Mouse (Mus musculus) cerebellum, adult 11-12 months (tissue): ENCODE data around the gene Pxmp2.

Source experiments
- DNase-seq: peaks from one replicate; pipeline ENCODE4 v3.0.0; 2022

Gene Pxmp2

DNA sequence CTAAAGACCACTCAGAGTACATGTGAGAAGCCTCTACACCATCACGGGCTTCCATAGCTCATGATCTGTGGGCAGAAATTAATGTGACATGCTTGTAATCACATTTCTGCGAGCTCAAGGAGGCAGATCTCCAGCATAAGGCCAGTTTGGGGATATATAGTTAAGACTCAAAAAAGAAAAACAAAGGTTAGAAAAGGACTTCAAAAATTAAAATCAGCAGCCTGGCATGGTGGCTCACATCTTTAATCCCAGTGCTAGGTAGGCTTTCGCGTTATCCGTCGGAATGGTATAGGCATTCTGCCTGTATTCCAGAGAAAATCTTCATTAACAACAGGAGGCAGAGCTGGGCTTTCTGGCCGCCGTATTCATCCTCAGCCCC lies 55.6 kb downstream of the Pxmp2 start:
- DNase-seq = no peak

DNA sequence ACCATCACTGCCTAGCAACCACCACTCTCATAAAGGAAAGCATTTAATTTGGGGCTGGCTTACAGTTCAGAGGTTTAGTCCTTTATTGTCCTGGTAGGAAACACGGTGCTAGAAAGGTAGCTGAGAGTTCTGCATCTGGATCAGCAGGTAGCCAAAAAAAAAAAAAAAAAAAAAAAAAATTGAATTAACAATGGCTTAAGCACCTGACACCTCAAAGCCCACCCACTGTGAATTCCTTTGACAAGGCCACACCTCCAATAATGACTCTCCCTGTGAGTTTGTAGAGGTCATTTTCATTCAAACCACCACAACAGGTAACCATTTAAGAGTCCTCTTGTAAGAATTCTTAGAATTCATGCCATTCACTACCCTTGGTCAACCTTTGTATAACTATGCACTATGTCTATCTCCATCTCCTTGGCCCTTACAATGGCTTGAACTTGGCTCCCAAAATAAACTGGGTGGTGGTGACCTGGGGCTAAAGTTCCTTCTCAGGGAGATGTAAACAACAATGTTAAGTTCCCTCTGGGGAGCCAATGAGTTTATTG lies 58.6 kb downstream of the Pxmp2 start:
- DNase-seq = no peak

GRCm38 (mm10) chr5:110225056-110225455 lies 60.9 kb downstream of the Pxmp2 start:
- DNase-seq = no peak
